14 mouse cellular contexts compared by ENCODE assay signal in genomic region chr11:88996427-88996826, GRCm38 (mm10). TPM values are rescaled to one million over a fixed set of nuclear protein-coding genes. Genes with fewer than 3 reads are reported as not detected.
DNase-seq lines count a peak whose midpoint lies in the region; ATAC-seq lines count a peak whose summit lies in the region.
"Had no signal": no experiment of that assay in that cellular context is flagged by ENCODE, and none has a peak within 500 bp of the region (broad histone marks: within the 10 kb centered on the region; RNA-seq: fewer than 3 reads in every experiment).

No protein-coding gene starts in this region.

- 0 out of 2 replicates have a peak, but pooled peaks cover 5% of the 10 kb centered on the region for H3K36me3 ChIP-seq in embryonic facial prominence, embryonic 14.5 days (ENCODE audit: control insufficient read depth, insufficient read depth, low read length)
- no peaks in the 10 kb centered on the region for H3K36me3 ChIP-seq in intestine, embryonic 16.5 days (ENCODE audit: control insufficient read depth, insufficient read depth, low read length)

- H3K4me1 ChIP-seq in embryonic facial prominence, embryonic 14.5 days (ENCODE audit: control insufficient read depth, insufficient read depth, low read length) = no peaks in the 10 kb centered on the region
- H3K4me1 ChIP-seq in intestine, embryonic 16.5 days (ENCODE audit: control insufficient read depth, insufficient read depth, low read length) = peaks cover 12% of the 10 kb centered on the region; the same call in 1 of the 2 replicates

- no peak overlapping the region for H3K27ac ChIP-seq in embryonic facial prominence, embryonic 14.5 days (replicated peaks; ENCODE audit: low read depth, low read length)
- H3K27ac ChIP-seq in intestine, embryonic 16.5 days (ENCODE audit: low read length) = peak overlapping the region; percentile 34
- H3K27ac ChIP-seq: hindbrain, postnatal 0 days had no signal

- WGBS in embryonic facial prominence, embryonic 14.5 days = 53% methylated on average over 7 of the region's 7 CpGs
- WGBS in intestine, embryonic 16.5 days = 56% methylated on average over 7 of the region's 7 CpGs

- DNase-seq in kidney, postnatal 10 days = peak; percentile 42
- no peak for DNase-seq in kidney, adult 11 months
- DNase-seq in embryonic facial prominence, embryonic 14.5 days (ENCODE audit: low spot score) = peak; percentile 65
- DNase-seq in adrenal gland, postnatal 25 days = no peak
- DNase-seq in right cerebral cortex, postnatal 10 days (ENCODE audit: low spot score in 2 of 2) = no peak
- DNase-seq: cerebellum, adult 9-10 months; left cerebral cortex, postnatal 4 days; right cerebral cortex, adult 18-20 months had no signal

- no peak overlapping the region for H3K4me2 ChIP-seq in embryonic facial prominence, embryonic 14.5 days (ENCODE audit: low read depth, low read length)
- H3K4me2 ChIP-seq in intestine, embryonic 16.5 days (ENCODE audit: low read depth, low read length) = no peak overlapping the region; the same call in 1 of the 2 replicates

- no peaks in the 10 kb centered on the region for H3K9me3 ChIP-seq in embryonic facial prominence, embryonic 14.5 days (ENCODE audit: control insufficient read depth, low read length)
- no peaks in the 10 kb centered on the region for H3K9me3 ChIP-seq in intestine, embryonic 16.5 days (ENCODE audit: control insufficient read depth, low read length)
- H3K9me3 ChIP-seq: G1E had no signal

- H3K4me3 ChIP-seq in embryonic facial prominence, embryonic 14.5 days (ENCODE audit: low read depth, low read length) = no peak overlapping the region
- no peak overlapping the region for H3K4me3 ChIP-seq in intestine, embryonic 16.5 days (ENCODE audit: low read length)

- H3K9ac ChIP-seq in embryonic facial prominence, embryonic 14.5 days (ENCODE audit: low read depth, low read length) = no peak overlapping the region
- H3K9ac ChIP-seq in intestine, embryonic 16.5 days (ENCODE audit: low read depth, low read length) = no peak overlapping the region

- no peak for ATAC-seq in embryonic facial prominence, embryonic 14.5 days (ENCODE audit: low read depth)
- peak; percentile 13; the same call in 1 of the 2 replicates for ATAC-seq in intestine, embryonic 16.5 days
- ATAC-seq in megakaryocyte-erythroid progenitor cell, adult 5-6 weeks (replicated peaks; ENCODE audit: low FRiP score, low TSS enrichment, poor library complexity, severe bottlenecking) = peak; percentile 31; the same call in 1 of the 2 replicates
- no peak for ATAC-seq in CD4-positive, CD25-positive, alpha-beta regulatory T cell, adult 4 months
- ATAC-seq: hindbrain, postnatal 0 days had no signal

- peaks cover 19% of the 10 kb centered on the region for H3K27me3 ChIP-seq in embryonic facial prominence, embryonic 14.5 days (replicated peaks; ENCODE audit: control insufficient read depth, insufficient read depth, low read length)
- no peaks in the 10 kb centered on the region for H3K27me3 ChIP-seq in intestine, embryonic 16.5 days (replicated peaks; ENCODE audit: control insufficient read depth, insufficient read depth, low read length)

RNA-seq across cellular contexts. Expression of gene Trim25, which starts 2.7 kb away (rescaled TPM):
- 9.0 and 9.6 TPM in 2 replicates for polyA plus RNA-seq in embryonic facial prominence, embryonic 14.5 days (2014; fragmentation: Nextera tagmentation; extraction: Ambion mirVana)
- polyA plus RNA-seq in intestine, embryonic 16.5 days (2015; fragmentation: Nextera tagmentation; extraction: Ambion mirVana) = 27.5 and 27.6 TPM in 2 replicates
- 35.5 and 49.4 TPM in 2 replicates for total RNA-seq in megakaryocyte-erythroid progenitor cell, adult 5-6 weeks (2014; fragmentation: Nextera tagmentation)
- total RNA-seq in megakaryocyte-erythroid progenitor cell, adult 5-6 weeks (2017) = 28.0 and 30.7 TPM in 2 replicates
- 133 and 149 TPM in 2 replicates for total RNA-seq in adrenal gland, postnatal 25 days (2021)
- polyA plus RNA-seq in CD4-positive, CD25-positive, alpha-beta regulatory T cell, adult 4 months (2017; shearing (Covaris generic)) = 10 to 100 TPM; 14.0 to 25.6 TPM

RNA-seq across cellular contexts. Expression of gene Coil, which starts 26.4 kb away (rescaled TPM):
- 9.4 and 10.0 TPM in 2 replicates for polyA plus RNA-seq in embryonic facial prominence, embryonic 14.5 days (2014; fragmentation: Nextera tagmentation; extraction: Ambion mirVana)
- polyA plus RNA-seq in intestine, embryonic 16.5 days (2015; fragmentation: Nextera tagmentation; extraction: Ambion mirVana) = 9.8 and 10.1 TPM in 2 replicates
- total RNA-seq in megakaryocyte-erythroid progenitor cell, adult 5-6 weeks (2014; fragmentation: Nextera tagmentation) = 12.0 and 13.1 TPM in 2 replicates
- 15.8 and 17.1 TPM in 2 replicates for total RNA-seq in megakaryocyte-erythroid progenitor cell, adult 5-6 weeks (2017)
- total RNA-seq in adrenal gland, postnatal 25 days (2021) = 12.8 and 13.0 TPM in 2 replicates
- polyA plus RNA-seq in CD4-positive, CD25-positive, alpha-beta regulatory T cell, adult 4 months (2017; shearing (Covaris generic)) = 1 to 10 TPM; 6.0 to 9.6 TPM

RNA-seq across cellular contexts. Expression of gene Elobl, which starts 29.7 kb away (rescaled TPM):
- polyA plus RNA-seq in embryonic facial prominence, embryonic 14.5 days (2014; fragmentation: Nextera tagmentation; extraction: Ambion mirVana) = not detected in 2 replicates
- not detected in 2 replicates for polyA plus RNA-seq in intestine, embryonic 16.5 days (2015; fragmentation: Nextera tagmentation; extraction: Ambion mirVana)
- not detected in 2 replicates for total RNA-seq in megakaryocyte-erythroid progenitor cell, adult 5-6 weeks (2014; fragmentation: Nextera tagmentation)
- not detected in 2 replicates for total RNA-seq in megakaryocyte-erythroid progenitor cell, adult 5-6 weeks (2017)
- total RNA-seq in adrenal gland, postnatal 25 days (2021) = not detected in 2 replicates
- polyA plus RNA-seq in CD4-positive, CD25-positive, alpha-beta regulatory T cell, adult 4 months (2017; shearing (Covaris generic)) = not detected
- total RNA-seq: G1E; hindbrain, postnatal 0 days; left cerebral cortex, postnatal 4 days had no signal
- polyA plus RNA-seq: forebrain, embryonic 11.5 days; G1E; hindbrain, postnatal 0 days had no signal

RNA-seq across cellular contexts. Expression of gene Scpep1, which starts 41.2 kb away (rescaled TPM):
- polyA plus RNA-seq in embryonic facial prominence, embryonic 14.5 days (2014; fragmentation: Nextera tagmentation; extraction: Ambion mirVana) = 84.5 and 89.0 TPM in 2 replicates
- 168 and 189 TPM in 2 replicates for polyA plus RNA-seq in intestine, embryonic 16.5 days (2015; fragmentation: Nextera tagmentation; extraction: Ambion mirVana)
- 7.8 TPM in 2 replicates for total RNA-seq in megakaryocyte-erythroid progenitor cell, adult 5-6 weeks (2014; fragmentation: Nextera tagmentation)
- total RNA-seq in megakaryocyte-erythroid progenitor cell, adult 5-6 weeks (2017) = 5.0 and 8.4 TPM in 2 replicates
- 257 and 299 TPM in 2 replicates for total RNA-seq in adrenal gland, postnatal 25 days (2021)
- polyA plus RNA-seq in CD4-positive, CD25-positive, alpha-beta regulatory T cell, adult 4 months (2017; shearing (Covaris generic)) = 10 to 100 TPM; 13.7 to 19.0 TPM

Comparison
In these comparisons a context has a peak if more than half of its experiments do, and no peak if none do; other contexts are left out.
1. DNase-seq: peak in kidney, postnatal 10 days (single experiment) and embryonic facial prominence, embryonic 14.5 days (single experiment); none in kidney, adult 11 months (single experiment), adrenal gland, postnatal 25 days (single experiment) and right cerebral cortex, postnatal 10 days (0 of 2).
2. ATAC-seq: peak in intestine, embryonic 16.5 days (single experiment) and megakaryocyte-erythroid progenitor cell, adult 5-6 weeks (single experiment); none in embryonic facial prominence, embryonic 14.5 days (single experiment) and CD4-positive, CD25-positive, alpha-beta regulatory T cell, adult 4 months (single experiment).